Mouse (Mus musculus): ENCODE results near the gene Zfp11. TPM values are rescaled to one million over a fixed set of nuclear protein-coding genes. Genes with fewer than 3 reads are reported as not detected.
"Not testable (repeated sequence)": the region's sequence is repeated elsewhere in the genome, so short reads cannot be mapped to it uniquely, and the experiment has no call there.

Gene Zfp11
- 1 to 10 TPM; 2.9 to 3.9 (median 3.1) TPM for total RNA-seq (2022)

- peak; percentile 80 for DNase-seq (ENCODE audit: low spot score)
Measured at GRCm38 (mm10) chr5:129670036-129670458, at the start of gene Zfp11. TSS of gene Zfp11 (minus strand) at chr5:129670099.

- DNase-seq (ENCODE audit: low spot score), result no peak
Measured at GRCm38 (mm10) chr5:129717016-129717415, 47.1 kb upstream of the Zfp11 start.

GRCm38 (mm10) chr5:129715326-129715861 is 45.5 kb upstream of the Zfp11 start, which contains the start of gene Mrps17:
TSS of gene Mrps17 (plus strand) at chr5:129715497.
- DNase-seq (ENCODE audit: low spot score), result peak; percentile 96

- DNase-seq (ENCODE audit: low spot score), result no peak
Measured at GRCm38 (mm10) chr5:129708412-129708811, 38.5 kb upstream of the Zfp11 start, which contains the start of gene Sept14. TSS of gene Sept14 (minus strand) at chr5:129708512.

- no peak for DNase-seq (ENCODE audit: low spot score)
Measured at GRCm38 (mm10) chr5:129703368-129703767, 33.5 kb upstream of the Zfp11 start.

- no peak for DNase-seq (ENCODE audit: low spot score)
Measured at GRCm38 (mm10) chr5:129701706-129702105, 31.8 kb upstream of the Zfp11 start.

- no peak for DNase-seq (ENCODE audit: low spot score)
Measured at GRCm38 (mm10) chr5:129700506-129700905, 30.6 kb upstream of the Zfp11 start.

GRCm38 (mm10) chr5:129690528-129690927 is 20.6 kb upstream of the Zfp11 start:
- DNase-seq (ENCODE audit: low spot score), result no peak

GRCm38 (mm10) chr5:129687621-129688020 is 17.7 kb upstream of the Zfp11 start:
- no peak for DNase-seq (ENCODE audit: low spot score)

- DNase-seq (ENCODE audit: low spot score), result not testable (repeated sequence)
Measured at GRCm38 (mm10) chr5:129685141-129685540, 15.2 kb upstream of the Zfp11 start.

- no peak for DNase-seq (ENCODE audit: low spot score)
Measured at GRCm38 (mm10) chr5:129669453-129670035, 355 bp downstream of the Zfp11 start.

- no peak for DNase-seq (ENCODE audit: low spot score)
Measured at GRCm38 (mm10) chr5:129667851-129668250, 2.0 kb downstream of the Zfp11 start.

GRCm38 (mm10) chr5:129666271-129666909 is 3.5 kb downstream of the Zfp11 start:
- DNase-seq (ENCODE audit: low spot score), result no peak

- no peak for DNase-seq (ENCODE audit: low spot score)
Measured at GRCm38 (mm10) chr5:129664090-129664489, 5.8 kb downstream of the Zfp11 start.

- DNase-seq (ENCODE audit: low spot score), result no peak
Measured at GRCm38 (mm10) chr5:129657931-129658330, 12.0 kb downstream of the Zfp11 start.

- no peak for DNase-seq (ENCODE audit: low spot score)
Measured at GRCm38 (mm10) chr5:129657016-129657415, 12.9 kb downstream of the Zfp11 start.

- no peak for DNase-seq (ENCODE audit: low spot score)
Measured at GRCm38 (mm10) chr5:129650858-129651257, 19.0 kb downstream of the Zfp11 start.

GRCm38 (mm10) chr5:129632270-129633250 is 37.3 kb downstream of the Zfp11 start:
- DNase-seq (ENCODE audit: low spot score), result not testable (repeated sequence)

- not testable (repeated sequence) for DNase-seq (ENCODE audit: low spot score)
Measured at GRCm38 (mm10) chr5:129626586-129626985, 43.3 kb downstream of the Zfp11 start.

GRCm38 (mm10) chr5:129626099-129626498 is 43.8 kb downstream of the Zfp11 start:
- no peak for DNase-seq (ENCODE audit: low spot score)

GRCm38 (mm10) chr5:129621361-129621760 is 48.5 kb downstream of the Zfp11 start:
- DNase-seq (ENCODE audit: low spot score), result no peak

GRCm38 (mm10) chr5:129620600-129620999 is 49.3 kb downstream of the Zfp11 start:
- DNase-seq (ENCODE audit: low spot score), result not testable (repeated sequence)
